Mouse (Mus musculus) liver, embryonic 13.5 days (tissue): ENCODE measurements at regions not wholly inside any gene's neighbourhood (a gene's known extent, or its start where the extent isn't known, plus 50 kb on each side); places are given as distances from the start of the nearest gene placed in this dataset.

Experiments
- ATAC-seq: fragments of 200-750 bp; cut with Nextera tagmentation; 2 replicates; pipeline ENCODE4 v1.8.0; 2017; ENCODE audit warnings: low read depth, mild to moderate bottlenecking, moderate number of reproducible peaks, moderate library complexity
- DNase-seq: peaks from one replicate; pipeline ENCODE4 v3.0.0; 2022
- H3K27ac ChIP-seq: fragments of 300-500 bp; sonication (generic); 2 replicates; pipeline ENCODE4 v1.5.1; 2015; ENCODE audit warnings: moderate library complexity, mild to moderate bottlenecking, inconsistent platforms
- H3K27me3 ChIP-seq: fragments of 300-500 bp; sonication (generic); 2 replicates; pipeline ENCODE4 v1.6.1; 2015; ENCODE audit warnings: mild to moderate bottlenecking, inconsistent platforms
- H3K36me3 ChIP-seq: fragments of 300-500 bp; sonication (generic); 2 replicates; pipeline ENCODE4 v1.6.1; 2015; ENCODE audit warnings: mild to moderate bottlenecking, inconsistent platforms
- H3K4me1 ChIP-seq: fragments of 300-500 bp; sonication (generic); replicated peaks from 2 replicates; pipeline ENCODE4 v1.6.1; 2015; ENCODE audit warnings: inconsistent platforms
- H3K4me2 ChIP-seq: fragments of 300-500 bp; sonication (generic); 2 replicates; pipeline ENCODE4 v1.6.1; 2015; ENCODE audit warnings: inconsistent platforms, mild to moderate bottlenecking, moderate library complexity
- H3K4me3 ChIP-seq: fragments of 300-500 bp; sonication (generic); replicated peaks from 2 replicates; pipeline ENCODE4 v1.5.1; 2015; ENCODE audit warnings: mild to moderate bottlenecking, inconsistent platforms
- H3K9ac ChIP-seq: fragments of 300-500 bp; sonication (generic); 2 replicates; pipeline ENCODE4 v1.6.1; 2015; ENCODE audit warnings: mild to moderate bottlenecking, inconsistent platforms
- H3K9me3 ChIP-seq: fragments of 300-500 bp; sonication (generic); replicated peaks from 2 replicates; pipeline ENCODE4 v1.6.1; 2016; ENCODE audit warnings: inconsistent platforms
- WGBS: fragments of 180-500 bp; shearing (Covaris S2); methylation state at CpG from one replicate; pipeline ENCODE4 v1.1.7; 2015; ENCODE audit not compliant: insufficient replicate concordance; 5-methylcytosine and 5-hydroxymethylcytosine counted together

- no peak overlapping the region for H3K9ac ChIP-seq
- DNase-seq (peak; percentile 47), ATAC-seq (peak; percentile 90)
- H3K27me3 ChIP-seq = no peaks in the 10 kb centered on the region
- no peaks in the 10 kb centered on the region for H3K36me3 ChIP-seq
- peaks cover 13% of the 10 kb centered on the region for H3K4me1 ChIP-seq
- no peak overlapping the region for H3K27ac ChIP-seq
- H3K9me3 ChIP-seq = no peaks in the 10 kb centered on the region
- 14% methylated on average over 4 of the region's 4 CpGs for WGBS
- H3K4me3 ChIP-seq = no peak overlapping the region
- H3K4me2 ChIP-seq = peak overlapping the region; percentile 17; the same call in 1 of the 2 replicates
Measured at GRCm38 (mm10) chr3:117440294-117440693, 79.6 kb upstream of the Plppr4 start.

GRCm38 (mm10) chr3:117438473-117439114 is 77.9 kb upstream of the Plppr4 start:
- Histone ChIP-seq H3K27ac (no peak overlapping the region), H3K4me2 (no peak overlapping the region), H3K36me3 (no peaks in the 10 kb centered on the region), H3K4me3 (no peak overlapping the region), H3K9ac (no peak overlapping the region), H3K4me1 (peaks cover 13% of the 10 kb centered on the region), H3K9me3 (no peaks in the 10 kb centered on the region), H3K27me3 (no peaks in the 10 kb centered on the region)
- 14% methylated on average over 11 of the region's 11 CpGs for WGBS
- ATAC-seq (no peak), DNase-seq (peak; percentile 36)

GRCm38 (mm10) chr3:117424526-117424925 is 63.9 kb upstream of the Plppr4 start:
- no peak overlapping the region for H3K9ac ChIP-seq
- H3K27me3 ChIP-seq = no peaks in the 10 kb centered on the region
- H3K4me1 ChIP-seq = no peaks in the 10 kb centered on the region
- ATAC-seq = no peak
- WGBS = 65% methylated on average over 1 of the region's 1 CpGs
- no peak overlapping the region for H3K4me2 ChIP-seq
- H3K9me3 ChIP-seq = no peaks in the 10 kb centered on the region
- no peak overlapping the region for H3K4me3 ChIP-seq
- DNase-seq = no peak
- H3K27ac ChIP-seq = no peak overlapping the region
- no peaks in the 10 kb centered on the region for H3K36me3 ChIP-seq

- Histone ChIP-seq H3K4me1 (no peaks in the 10 kb centered on the region), H3K4me2 (no peak overlapping the region), H3K9ac (no peak overlapping the region), H3K4me3 (no peak overlapping the region), H3K27ac (no peak overlapping the region), H3K36me3 (no peaks in the 10 kb centered on the region), H3K9me3 (no peaks in the 10 kb centered on the region), H3K27me3 (no peaks in the 10 kb centered on the region)
- no peak for DNase-seq
- no peak for ATAC-seq
- WGBS = 63% methylated on average over 4 of the region's 4 CpGs
Measured at GRCm38 (mm10) chr3:117412896-117413747, 52.4 kb upstream of the Plppr4 start.
